Mouse (Mus musculus) heart, postnatal 0 days (tissue): ENCODE data around the gene Pla2g2e. TPM values are rescaled to one million over a fixed set of nuclear protein-coding genes. Genes with fewer than 3 reads are reported as not detected.
A peak's percentile ranks its signal among the peaks of the same experiment; 100 is the strongest.

Experiments used
- ATAC-seq: fragments of 200-750 bp; cut with Nextera tagmentation; 2 replicates; pipeline ENCODE4 v1.8.0; 2017; ENCODE audit warnings: low read depth, moderate number of reproducible peaks, moderate library complexity; ENCODE audit not compliant: insufficient read depth
- DNase-seq: peaks from one replicate; pipeline ENCODE4 v3.0.0-alpha.2; 2016; ENCODE audit warnings: low spot score
- H3K27ac ChIP-seq: fragments of 300-500 bp; sonication (generic); 2 replicates; pipeline ENCODE4 v1.5.1; 2014; ENCODE audit warnings: low read depth, mild to moderate bottlenecking
- H3K27me3 ChIP-seq: fragments of 300-500 bp; sonication (generic); 2 replicates; pipeline ENCODE4 v1.6.1; 2014; ENCODE audit warnings: low read length, mixed read lengths; ENCODE audit not compliant: control insufficient read depth, insufficient read depth
- H3K36me3 ChIP-seq: fragments of 300-500 bp; sonication (generic); replicated peaks from 2 replicates; pipeline ENCODE4 v1.6.1; 2014; ENCODE audit warnings: low read length, mixed read lengths; ENCODE audit not compliant: control insufficient read depth, insufficient read depth
- H3K4me1 ChIP-seq: fragments of 300-500 bp; sonication (generic); 2 replicates; pipeline ENCODE4 v1.6.1; 2014; ENCODE audit warnings: antibody characterized with exemption; ENCODE audit not compliant: control insufficient read depth, insufficient read depth
- H3K4me2 ChIP-seq: fragments of 300-500 bp; sonication (generic); 2 replicates; pipeline ENCODE4 v1.6.1; 2014; ENCODE audit warnings: low read depth, mild to moderate bottlenecking, low read length, moderate library complexity
- H3K4me3 ChIP-seq: fragments of 300-500 bp; sonication (generic); 2 replicates; pipeline ENCODE4 v1.5.1; 2014; ENCODE audit warnings: low read depth, low read length
- H3K9ac ChIP-seq: fragments of 300-500 bp; sonication (generic); replicated peaks from 2 replicates; pipeline ENCODE4 v1.6.1; 2014; ENCODE audit warnings: low read depth, low read length, mixed read lengths
- H3K9me3 ChIP-seq: fragments of 300-500 bp; sonication (generic); replicated peaks from 2 replicates; pipeline ENCODE4 v1.6.1; 2016; ENCODE audit warnings: low read length; ENCODE audit not compliant: control insufficient read depth
- CTCF ChIP-seq: IDR thresholded peaks from 2 replicates; pipeline ENCODE4 v1.5.1; 2016; ENCODE audit warnings: antibody characterized with exemption, control low read depth, low read depth
- EP300 ChIP-seq: IDR thresholded peaks from 2 replicates; pipeline ENCODE4 v1.6.1; 2016; ENCODE audit warnings: antibody characterized with exemption, low read depth
- WGBS: fragments of 180-500 bp; shearing (Covaris S2); extraction: QIAGEN DNeasy Blood & Tissue Kit; methylation state at CpG from one replicate; pipeline ENCODE4 v1.1.7; 2014; 5-methylcytosine and 5-hydroxymethylcytosine counted together
- polyA plus RNA-seq: library from polyadenylated mRNA; unstranded; fragments of >200 nt; fragmentation: Nextera tagmentation; extraction: Ambion mirVana; gene quantifications from 2 replicates; pipeline ENCODE4 v1.2.1, GENCODE M21; 2015
- total RNA-seq: library from RNA; depleted of rRNA; stranded (reverse); fragments of >200 nt; gene quantifications from 2 replicates; pipeline ENCODE4 v1.2.3, GENCODE M21; 2014; ENCODE audit warnings: low replicate concordance

Pla2g2e gene
- total and polyA plus RNA-seq, 2 experiments from 2014 or later: 0.30 TPM; not detected in 1

GRCm38 (mm10) chr4:138855092-138855632 lies 22.6 kb upstream of the Pla2g2e start:
- 78% methylated on average over 9 of the region's 9 CpGs for WGBS
- Histone ChIP-seq H3K4me1 (no peaks in the 10 kb centered on the region), H3K4me3 (no peak overlapping the region), H3K4me2 (no peak overlapping the region), H3K9ac (no peak overlapping the region), H3K27ac (no peak overlapping the region), H3K36me3 (no peaks in the 10 kb centered on the region), H3K9me3 (no peaks in the 10 kb centered on the region), H3K27me3 (0 out of 2 replicates have a peak, but pooled peaks cover 29% of the 10 kb centered on the region)
- TF ChIP-seq EP300: no peak
- ATAC-seq (no peak), DNase-seq (no peak)

- no peaks in the 10 kb centered on the region for H3K36me3 ChIP-seq
- TF ChIP-seq CTCF (peak; percentile 99), EP300 (no peak)
These were observed 21.3 kb upstream of the Pla2g2e start for GRCm38 (mm10) chr4:138856491-138856890.

GRCm38 (mm10) chr4:138857576-138857975 lies 20.2 kb upstream of the Pla2g2e start:
- H3K27ac ChIP-seq: no peak overlapping the region
- no peak for TF ChIP-seq CTCF
- no peak for TF ChIP-seq EP300
- no peaks in the 10 kb centered on the region for H3K4me1 ChIP-seq
- H3K9me3 ChIP-seq: no peaks in the 10 kb centered on the region
- no peak overlapping the region for H3K4me3 ChIP-seq
- no peaks in the 10 kb centered on the region for H3K36me3 ChIP-seq
- 0 out of 2 replicates have a peak, but pooled peaks cover 20% of the 10 kb centered on the region for H3K27me3 ChIP-seq
- no peak overlapping the region for H3K4me2 ChIP-seq
- WGBS: 83% methylated on average over 10 of the region's 10 CpGs
- no peak for DNase-seq
- no peak for ATAC-seq
- no peak overlapping the region for H3K9ac ChIP-seq

More at GRCm38 (mm10) chr4:138856491-138856890, 21.3 kb upstream of the Pla2g2e start:
- no peak overlapping the region for H3K4me3 ChIP-seq
- 0 out of 2 replicates have a peak, but pooled peaks cover 18% of the 10 kb centered on the region for H3K27me3 ChIP-seq
- WGBS: 27% methylated on average over 7 of the region's 7 CpGs
- no peaks in the 10 kb centered on the region for H3K9me3 ChIP-seq
- H3K4me2 ChIP-seq: no peak overlapping the region
- ATAC-seq: peak; percentile 49; the same call in 1 of the 2 replicates
- no peaks in the 10 kb centered on the region for H3K4me1 ChIP-seq
- no peak overlapping the region for H3K9ac ChIP-seq
- H3K27ac ChIP-seq: no peak overlapping the region
- DNase-seq: peak; percentile 57

- TF ChIP-seq EP300 (no peak), CTCF (no peak)
- 64% methylated on average over 15 of the region's 15 CpGs for WGBS
These were observed 19.3 kb upstream of the Pla2g2e start for GRCm38 (mm10) chr4:138858446-138858845.

DNA sequence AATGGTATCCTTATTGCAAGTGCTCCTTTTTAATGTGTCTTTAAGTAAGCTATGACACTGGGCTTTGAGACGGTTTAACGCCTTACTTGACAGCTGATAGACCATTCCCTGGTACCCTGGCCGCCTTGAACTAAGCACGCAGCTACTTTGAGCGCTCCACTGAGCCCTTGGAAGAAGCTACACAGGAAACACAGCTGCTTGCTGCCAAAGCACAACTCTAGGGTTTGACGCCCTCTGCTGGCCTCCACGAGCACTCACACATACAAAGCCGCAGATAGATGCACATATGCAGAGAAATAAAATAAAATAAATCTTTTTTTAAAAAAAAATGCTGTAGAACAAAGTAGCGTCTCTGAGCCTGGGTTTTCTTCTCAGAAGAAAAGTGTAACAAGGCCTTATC lies 18.5 kb upstream of the Pla2g2e start:
- Histone ChIP-seq H3K4me3 (no peak overlapping the region), H3K9me3 (no peaks in the 10 kb centered on the region)

More at GRCm38 (mm10) chr4:138858446-138858845, 19.3 kb upstream of the Pla2g2e start:
- no peak for ATAC-seq
- no peak overlapping the region for H3K4me2 ChIP-seq
- no peaks in the 10 kb centered on the region for H3K4me1 ChIP-seq
- 0 out of 2 replicates have a peak, but pooled peaks cover 16% of the 10 kb centered on the region for H3K27me3 ChIP-seq
- no peaks in the 10 kb centered on the region for H3K9me3 ChIP-seq
- no peak overlapping the region for H3K27ac ChIP-seq
- no peak overlapping the region for H3K4me3 ChIP-seq
- no peak for DNase-seq
- no peak overlapping the region for H3K9ac ChIP-seq
- no peaks in the 10 kb centered on the region for H3K36me3 ChIP-seq

More for the DNA sequence above, 18.5 kb upstream of the Pla2g2e start:
- ATAC-seq (no peak), DNase-seq (peak; percentile 23)
- no peak overlapping the region for H3K27ac ChIP-seq
- peak overlapping the region; percentile 23; the same call in 1 of the 2 replicates for H3K4me2 ChIP-seq
- no peak overlapping the region for H3K9ac ChIP-seq
- no peaks in the 10 kb centered on the region for H3K4me1 ChIP-seq
- H3K36me3 ChIP-seq: no peaks in the 10 kb centered on the region
- H3K27me3 ChIP-seq: 0 out of 2 replicates have a peak, but pooled peaks cover 16% of the 10 kb centered on the region
- WGBS: 17% methylated on average over 9 of the region's 9 CpGs
- TF ChIP-seq CTCF (peak; percentile 28; the same call in 1 of the 2 replicates), EP300 (no peak)
